Mouse (Mus musculus): ENCODE results near the gene 2810004N23Rik.

The 2810004N23Rik gene

DNA sequence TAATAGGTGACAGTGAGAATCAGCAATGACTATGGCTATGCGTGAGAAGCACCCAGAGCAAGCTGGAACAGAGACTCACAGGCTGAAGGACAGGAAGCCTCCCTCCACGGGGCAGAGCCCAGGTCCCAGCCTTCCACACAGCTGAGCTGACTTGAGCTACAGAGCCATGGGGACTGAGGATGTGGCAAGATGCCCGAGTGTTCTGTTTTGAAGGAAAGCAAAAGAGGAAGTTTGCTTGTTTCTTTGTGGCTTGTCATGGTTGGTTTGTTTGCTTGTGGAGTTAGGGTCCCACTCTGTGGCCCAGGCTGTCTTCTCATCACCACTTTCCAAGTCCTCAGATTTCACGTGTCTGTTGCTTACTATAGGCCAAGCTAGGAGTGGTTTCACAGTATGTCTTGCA, 72.2 kb downstream of the 2810004N23Rik start:
- in situ Hi-C loops (cut with MboI, MseI) = no loop called here

Measured in T-helper 2 cell (primary cell).